Mouse (Mus musculus) brain, embryonic 18.5 days (tissue): ENCODE data around the gene Gpr18.

Experiments
- DNase-seq: peaks from one replicate; pipeline ENCODE4 v3.0.0-alpha.2; 2012; ENCODE audit warnings: low read depth, low spot score

Gpr18 gene

DNA sequence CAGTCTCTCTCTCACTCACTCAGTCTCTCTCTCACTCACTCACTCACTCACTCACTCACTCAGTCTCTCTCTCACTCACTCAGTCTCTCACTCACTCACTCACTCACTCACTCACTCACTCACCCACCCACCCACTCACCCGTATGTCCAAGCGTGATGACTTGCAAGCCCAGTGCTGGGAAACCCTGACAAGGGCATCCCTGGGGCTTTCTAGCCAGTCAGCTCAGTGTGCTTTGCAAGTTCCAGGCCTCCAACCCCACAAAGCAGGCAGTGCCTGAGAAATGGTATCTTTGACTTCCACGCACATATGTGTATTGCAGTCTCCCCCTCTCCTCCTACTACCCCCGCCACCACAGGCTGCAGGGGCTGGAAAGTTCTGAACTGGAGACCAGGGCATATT lies 6.4 kb upstream of the Gpr18 start:
- no peak for DNase-seq

DNA sequence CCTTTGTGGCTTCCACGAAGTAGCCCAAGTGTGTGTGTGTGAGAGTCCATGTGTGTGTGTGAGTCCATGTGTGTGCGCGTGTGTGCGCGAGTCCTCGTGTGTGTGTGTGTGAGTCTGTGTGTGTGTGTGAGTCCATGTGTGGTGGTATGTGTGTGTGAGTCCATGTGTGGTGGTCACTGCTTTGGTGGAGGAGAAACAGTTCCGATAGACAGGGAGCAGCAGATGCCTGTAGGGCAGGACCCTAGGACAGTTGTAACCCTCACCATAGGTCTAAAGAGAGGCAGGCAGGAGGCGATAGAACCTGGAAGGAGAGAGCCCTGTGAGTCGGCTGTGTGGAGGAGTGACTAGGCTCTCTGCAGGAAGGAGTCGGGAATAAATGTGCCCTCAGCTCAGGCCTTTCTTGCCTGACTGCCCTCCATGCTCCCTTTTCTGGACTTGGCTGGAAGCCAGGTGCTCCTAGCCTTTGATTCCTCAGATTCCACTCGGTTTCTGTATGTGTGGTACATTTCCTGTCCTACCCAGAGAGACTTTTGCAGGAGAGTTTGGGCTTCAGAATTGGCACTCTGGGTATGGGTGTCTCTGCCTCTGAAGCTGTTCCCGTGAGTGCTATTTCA lies 5.0 kb upstream of the Gpr18 start:
- DNase-seq, result no peak

DNA sequence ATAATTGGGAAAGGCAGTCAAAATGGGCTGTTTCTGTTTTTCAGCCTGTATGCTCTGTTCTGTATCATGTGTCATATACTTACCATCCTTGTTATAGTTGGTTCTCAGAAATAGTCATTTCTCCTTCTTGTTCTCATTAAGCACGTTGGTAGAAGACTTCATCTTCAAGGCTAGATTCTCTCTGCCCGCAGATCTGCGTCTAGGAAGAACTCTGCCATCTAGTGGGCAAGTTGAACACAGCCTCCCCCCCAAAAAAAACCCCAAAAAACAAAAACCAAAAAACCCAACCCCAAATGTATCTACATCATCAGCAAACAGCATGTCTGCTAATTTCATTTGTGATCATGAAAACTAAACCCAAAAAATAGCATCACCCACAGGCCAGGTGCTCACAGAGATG lies 4.2 kb upstream of the Gpr18 start:
- no peak for DNase-seq

DNA sequence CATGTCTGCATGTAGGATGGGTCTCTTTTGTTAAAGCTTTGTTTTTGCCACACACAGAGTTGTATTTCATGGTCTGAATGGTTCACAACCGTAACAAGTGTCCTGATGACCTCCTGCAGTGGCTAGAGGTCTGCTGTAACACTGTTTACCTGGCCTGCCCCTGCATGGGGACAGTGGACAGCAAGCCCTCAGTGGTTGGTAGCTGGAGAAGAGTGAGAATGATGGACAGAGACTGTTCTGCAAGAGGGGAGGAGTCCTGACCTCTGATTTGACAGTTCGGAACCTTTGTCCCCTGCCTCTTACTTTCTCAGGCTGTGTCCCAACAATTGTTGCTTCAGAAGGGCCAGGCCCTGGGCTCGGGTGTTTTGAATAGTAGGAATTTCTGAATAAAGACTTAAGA lies 2.7 kb upstream of the Gpr18 start:
- DNase-seq, result no peak

DNA sequence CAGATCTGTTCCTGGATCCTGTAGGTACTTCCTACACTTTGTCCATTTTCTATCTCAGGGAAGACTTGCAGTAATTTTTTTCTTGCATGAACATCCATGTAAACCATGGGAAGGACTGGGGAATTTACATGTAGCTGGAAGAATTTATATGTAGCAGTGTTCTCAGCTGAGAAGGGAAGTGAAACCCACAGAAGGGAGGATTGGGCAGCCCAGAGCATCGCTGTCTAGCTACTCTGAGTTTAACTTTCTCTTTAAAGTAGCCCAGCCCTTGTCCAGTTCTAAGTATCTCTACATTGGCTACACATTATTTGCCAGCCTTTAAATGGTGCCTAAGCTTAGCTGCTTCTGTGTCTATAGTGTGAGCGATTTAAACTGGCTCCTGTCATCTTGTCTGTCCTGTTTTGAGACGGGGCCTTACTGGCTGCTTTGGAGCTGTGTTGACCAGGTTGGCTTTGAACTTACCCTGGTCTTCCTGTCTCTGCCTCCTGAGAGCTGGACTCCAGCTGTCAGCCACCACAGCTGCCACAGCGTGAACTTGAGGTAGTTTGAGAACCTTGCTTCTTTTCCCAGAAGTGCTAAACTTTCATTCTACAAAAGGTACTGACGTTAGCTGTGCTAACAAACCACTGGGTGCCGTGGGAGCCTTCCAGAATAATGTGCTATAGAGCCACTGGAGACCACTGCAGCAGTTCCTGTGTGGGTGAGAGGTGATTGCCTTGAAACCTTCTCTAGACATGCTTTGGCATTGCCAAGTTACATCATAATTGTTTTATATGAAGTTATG lies 922 bp upstream of the Gpr18 start:
- no peak for DNase-seq

DNA sequence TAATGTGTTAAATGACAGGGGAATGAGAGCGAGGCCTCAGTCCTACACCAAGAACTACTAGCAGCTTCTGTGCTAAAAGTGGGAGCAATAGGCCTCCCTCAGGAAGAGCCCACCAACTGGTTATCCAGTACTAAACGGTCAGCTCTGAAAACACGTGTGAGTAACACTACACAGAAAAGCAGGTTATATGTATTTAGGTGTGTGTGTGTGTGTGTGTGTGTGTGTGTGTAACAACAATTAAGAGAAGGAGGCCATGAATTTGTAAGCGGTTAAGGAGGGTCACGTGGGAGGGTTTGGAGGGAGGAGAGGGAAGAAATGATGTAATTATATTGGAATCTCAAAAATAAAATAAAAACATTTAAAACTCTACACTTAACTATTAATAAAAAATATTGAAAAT lies 438 bp downstream of the Gpr18 start:
- no peak for DNase-seq

DNA sequence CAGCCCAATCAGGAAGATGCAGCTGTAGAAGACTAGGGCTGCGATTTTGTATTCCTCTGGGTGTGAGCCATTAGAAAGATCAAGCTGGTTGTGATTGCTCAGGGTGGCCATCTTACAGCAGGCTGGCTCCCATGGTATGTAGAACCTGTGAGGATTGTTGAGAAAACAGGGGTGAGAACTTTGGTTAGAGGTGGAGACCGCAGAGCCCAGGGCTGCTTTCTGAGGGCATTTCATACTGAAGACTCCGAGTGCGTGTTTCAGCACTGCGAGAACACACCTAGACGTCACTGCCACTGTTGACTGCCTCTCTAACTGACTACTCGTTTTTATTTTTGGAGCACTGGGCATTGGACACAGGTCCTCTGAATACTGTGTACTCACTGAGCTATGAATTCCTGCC lies 3.1 kb downstream of the Gpr18 start:
- DNase-seq, result no peak

DNA sequence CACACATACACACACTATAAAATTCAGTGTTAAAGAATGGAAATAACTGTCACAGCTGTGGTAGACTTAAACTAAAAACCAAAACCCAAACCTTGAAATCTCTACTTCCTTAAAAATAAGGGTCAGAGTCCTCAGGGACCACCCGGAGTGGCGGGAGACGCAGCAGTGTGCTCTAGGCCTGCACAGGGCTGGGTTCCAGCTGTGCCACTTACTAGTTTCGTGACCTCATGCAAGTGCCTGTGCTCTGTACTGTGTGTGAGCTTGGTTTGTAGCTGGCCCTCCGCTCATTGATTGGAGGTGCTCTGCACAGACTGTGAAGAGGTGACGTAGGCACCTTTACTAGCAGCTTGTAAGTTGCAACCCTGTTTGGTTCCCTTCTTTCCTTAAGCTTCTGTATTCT lies 5.7 kb downstream of the Gpr18 start:
- DNase-seq, result no peak

DNA sequence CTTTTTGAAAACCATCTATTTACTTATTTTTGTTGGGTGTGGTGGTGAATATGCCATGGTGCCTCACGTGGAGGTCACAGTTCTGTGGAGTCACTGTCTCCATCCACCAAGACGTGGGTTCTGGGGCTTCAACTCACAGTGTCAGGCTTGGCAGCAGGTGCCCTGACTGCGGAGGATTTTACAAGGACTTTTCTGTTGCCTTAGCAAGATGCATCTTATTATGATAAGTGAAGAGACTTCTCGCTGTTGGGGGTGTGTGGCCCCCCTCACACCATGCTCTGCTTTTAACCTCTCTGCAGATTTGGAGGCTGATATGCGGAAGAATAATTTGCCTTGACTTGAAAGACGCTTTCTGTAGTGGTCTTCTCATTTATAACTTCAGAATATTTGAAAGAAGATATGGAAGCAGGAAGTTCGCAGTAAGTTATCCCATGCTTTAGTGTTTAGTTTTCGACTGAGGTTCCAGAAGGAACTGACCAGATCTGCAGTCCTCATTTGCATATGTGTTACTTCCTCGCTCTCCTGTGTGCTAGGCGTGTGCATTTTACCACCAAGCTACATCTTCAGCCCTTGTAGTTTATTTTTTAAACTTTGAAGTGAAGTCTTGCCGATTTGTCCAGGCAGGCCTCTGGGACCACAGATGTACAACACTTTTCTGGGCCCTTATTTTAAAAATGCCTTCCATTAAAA lies 8.4 kb downstream of the Gpr18 start:
- DNase-seq, result no peak

DNA sequence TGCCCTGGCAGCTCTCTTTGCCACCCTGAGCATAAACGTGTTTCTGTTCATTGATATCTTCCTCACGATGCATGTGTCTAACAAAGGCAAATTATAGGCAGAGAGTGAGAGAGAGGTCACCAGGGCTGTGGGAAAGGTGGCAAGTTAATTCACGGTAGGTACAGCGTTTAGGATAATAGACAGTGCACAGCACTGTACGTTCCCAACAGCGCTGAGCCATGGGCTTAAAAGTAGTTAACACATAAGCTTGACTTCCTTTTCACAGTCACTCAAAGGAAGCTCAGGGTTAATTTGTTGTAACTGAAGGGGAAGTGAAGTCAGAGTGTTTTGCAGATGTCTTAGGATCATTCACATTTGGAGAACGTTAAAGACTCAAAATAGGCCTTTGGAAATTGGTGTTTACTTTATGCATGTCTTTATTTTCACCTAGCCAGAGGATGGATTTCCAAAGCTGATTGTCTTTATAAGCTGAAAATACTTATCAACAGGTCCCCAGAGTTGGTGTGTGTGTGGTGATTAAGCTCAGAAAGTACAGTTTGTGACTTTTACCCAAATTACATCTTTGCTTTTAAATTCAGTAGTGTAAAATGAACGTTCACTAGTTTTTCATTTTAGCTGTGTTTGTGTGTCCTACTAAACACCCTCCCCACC lies 9.1 kb downstream of the Gpr18 start:
- no peak for DNase-seq

DNA sequence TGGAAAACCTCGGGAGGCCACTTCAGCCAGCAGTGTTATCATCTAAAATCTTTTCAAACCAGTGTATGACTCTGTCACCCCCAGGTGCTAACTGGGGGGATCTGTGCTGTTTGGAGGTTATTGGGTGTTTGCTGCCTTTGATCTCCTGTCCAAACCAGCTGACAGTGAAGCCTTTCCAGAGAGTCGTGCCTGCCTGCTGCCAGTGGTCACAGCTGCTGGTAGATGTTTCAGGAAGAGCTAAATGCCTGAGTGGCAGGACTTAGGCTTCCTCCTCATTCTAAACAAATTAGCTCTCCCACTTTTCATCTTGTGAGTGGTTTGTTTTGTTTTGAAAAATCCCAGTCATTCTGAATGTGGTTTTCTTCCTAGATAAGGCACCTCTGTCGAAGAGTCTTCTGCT lies 10.8 kb downstream of the Gpr18 start:
- no peak for DNase-seq

DNA sequence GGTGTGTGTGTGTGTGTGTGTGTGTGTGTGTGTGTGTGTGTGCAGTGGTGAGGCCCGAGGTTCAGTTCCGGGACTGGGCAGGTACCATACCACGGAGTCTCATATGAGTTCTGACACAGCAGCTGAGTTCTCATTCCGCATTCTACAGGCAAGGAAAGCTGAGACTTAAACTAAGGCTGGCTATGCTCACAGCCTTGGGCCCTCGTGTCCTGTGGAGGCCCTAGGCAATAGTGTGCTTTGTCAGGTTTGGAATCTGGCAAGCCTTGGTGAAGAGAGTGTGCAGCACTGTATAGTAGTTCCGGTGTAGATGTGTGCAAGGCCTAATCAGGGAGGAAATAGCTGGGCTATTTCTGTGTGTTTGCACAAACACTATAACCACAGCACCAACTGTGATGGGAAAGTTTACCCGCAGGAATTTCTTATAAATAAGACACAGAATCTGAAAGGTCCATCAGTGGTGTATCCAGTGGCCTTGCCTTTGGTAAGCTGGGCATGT lies 12.2 kb downstream of the Gpr18 start:
- no peak for DNase-seq

DNA sequence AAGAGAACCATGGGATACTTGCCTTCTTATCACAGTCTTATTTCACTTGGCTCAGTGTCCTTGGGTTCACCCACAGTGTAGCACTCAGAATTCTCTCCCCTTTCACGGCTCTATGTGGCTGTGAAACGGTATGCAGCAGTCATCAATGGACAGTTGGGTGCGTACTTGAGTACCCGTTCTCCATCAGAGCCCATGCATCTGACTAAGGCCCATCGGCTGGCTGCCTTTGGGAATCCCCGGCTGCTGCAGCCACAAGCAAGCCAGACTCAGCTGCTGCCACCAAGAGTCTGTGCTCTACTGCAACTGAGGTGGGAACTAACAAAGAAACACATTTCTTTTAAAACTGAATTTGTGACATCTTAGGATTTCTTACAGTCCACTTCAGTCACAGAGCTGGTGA lies 14.1 kb downstream of the Gpr18 start:
- no peak for DNase-seq

DNA sequence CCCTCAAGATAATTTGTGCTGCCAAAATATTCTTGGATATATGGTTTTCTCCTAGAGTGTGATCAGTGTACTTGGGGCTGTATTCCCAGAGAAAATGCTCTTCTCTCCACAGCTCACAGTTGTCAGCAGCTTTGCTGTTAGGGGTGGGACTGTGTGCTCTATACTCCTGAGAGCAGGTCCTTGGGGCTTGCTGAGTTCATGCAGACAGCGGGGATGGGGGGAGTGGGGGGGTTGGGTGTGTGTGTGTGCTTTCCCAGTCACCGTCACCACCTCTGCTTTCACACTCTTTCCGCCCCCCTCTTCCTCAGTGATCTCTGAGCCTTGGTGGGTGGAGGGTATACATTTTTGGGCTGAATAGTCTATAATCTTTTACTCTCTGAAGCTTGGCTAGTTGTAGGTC lies 16.5 kb downstream of the Gpr18 start:
- DNase-seq, result no peak

DNA sequence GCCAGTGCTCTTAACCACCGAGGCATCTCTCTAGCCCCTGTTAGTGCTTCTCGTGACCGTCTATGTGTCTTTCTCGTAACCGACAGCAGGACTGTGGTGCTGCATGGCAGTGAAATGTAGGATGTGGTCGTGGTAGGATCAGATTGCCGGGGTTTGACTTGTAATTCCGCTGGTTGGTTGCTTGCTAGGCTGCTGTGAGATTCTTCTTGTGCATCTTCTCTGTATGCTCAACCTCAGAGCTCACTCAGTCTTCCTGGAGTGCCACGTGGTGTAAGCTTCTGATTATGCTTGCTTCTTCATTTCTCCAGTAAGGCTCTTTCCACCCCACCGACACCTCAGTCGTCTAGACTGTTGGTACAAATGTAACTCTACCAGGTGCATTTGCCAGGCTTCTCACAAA lies 17.1 kb downstream of the Gpr18 start:
- no peak for DNase-seq

DNA sequence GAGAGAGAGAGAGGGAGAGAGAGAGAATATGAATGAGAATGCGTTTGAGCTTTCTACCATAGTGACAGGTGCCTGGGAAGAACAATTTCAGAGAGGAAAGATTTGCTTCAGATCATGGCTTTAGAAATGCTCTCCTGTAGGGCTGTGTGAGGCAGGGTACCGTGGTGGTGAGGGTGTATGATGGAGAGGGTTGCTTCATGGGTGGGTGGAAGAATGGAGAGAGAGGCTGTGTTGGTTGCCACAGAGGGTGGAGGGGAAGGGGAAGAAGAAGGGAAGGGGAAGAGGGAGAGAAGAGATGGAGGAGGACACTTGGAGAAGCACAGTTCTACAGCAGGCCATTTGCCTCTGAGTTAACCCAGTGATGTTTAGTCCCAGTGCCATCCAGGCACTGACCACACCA lies 17.8 kb downstream of the Gpr18 start:
- DNase-seq, result no peak

DNA sequence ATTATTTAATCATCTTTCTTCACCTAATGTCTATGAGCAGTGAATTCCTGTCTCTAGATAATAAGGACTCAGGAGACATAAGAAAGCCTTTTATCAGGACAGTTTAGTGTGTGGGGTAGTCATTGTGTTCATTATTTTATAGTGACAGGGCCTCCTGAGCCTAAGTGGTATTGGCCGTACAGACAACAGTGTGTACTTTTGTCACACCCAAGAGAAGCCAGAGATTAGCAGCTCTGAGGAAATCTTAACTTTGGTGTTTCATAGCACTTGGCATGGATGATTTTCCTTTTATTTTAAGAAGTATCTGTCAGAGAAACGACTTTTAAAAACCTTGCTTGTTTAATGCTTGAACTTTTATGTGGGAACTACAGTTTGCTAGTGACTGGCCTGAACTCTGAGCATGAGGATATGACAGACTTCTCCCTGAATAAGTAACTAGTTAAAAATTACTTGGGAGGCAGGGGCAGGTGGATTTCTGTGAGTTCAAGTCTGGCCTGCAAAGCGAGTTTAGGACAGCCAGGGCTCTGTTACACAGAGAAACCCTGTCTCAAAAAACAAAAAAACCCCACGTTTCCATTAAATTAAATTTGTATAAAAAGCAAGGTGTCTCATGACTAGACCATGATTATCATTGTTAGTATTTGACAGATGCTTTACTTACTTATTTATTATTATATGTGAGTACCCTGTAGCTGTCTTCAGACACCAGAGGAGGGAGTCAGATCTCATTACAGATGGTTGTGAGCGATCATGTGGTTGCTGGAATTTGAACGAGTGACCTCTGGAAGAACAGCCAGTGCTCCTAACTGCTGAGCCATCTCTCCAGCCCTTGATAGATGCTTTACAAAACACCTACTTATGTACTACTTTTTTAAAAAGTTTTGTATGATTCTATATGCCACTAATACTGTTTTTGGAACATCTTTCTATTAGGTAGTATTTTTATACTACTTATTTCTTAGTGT lies 19.2 kb downstream of the Gpr18 start:
- no peak for DNase-seq

DNA sequence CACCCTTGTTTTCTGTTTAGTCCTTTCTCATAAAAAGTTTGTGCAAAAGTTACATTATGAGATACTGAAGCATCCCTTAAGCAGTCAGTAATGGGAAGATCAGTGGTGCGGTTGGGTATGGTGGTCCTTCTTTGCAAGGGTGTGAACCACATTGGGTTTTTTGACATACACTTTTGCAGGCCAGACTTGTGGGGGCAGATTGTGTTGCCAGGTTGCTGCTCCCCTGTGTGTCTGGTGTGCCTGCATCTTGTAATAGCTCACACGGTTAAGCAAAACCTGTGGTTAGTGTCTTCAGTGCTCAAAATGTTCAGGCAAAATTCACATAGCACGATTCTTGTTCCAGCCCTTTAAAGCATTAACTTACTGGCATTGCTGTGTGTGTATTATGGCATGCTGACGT lies 20.3 kb downstream of the Gpr18 start:
- DNase-seq, result no peak

DNA sequence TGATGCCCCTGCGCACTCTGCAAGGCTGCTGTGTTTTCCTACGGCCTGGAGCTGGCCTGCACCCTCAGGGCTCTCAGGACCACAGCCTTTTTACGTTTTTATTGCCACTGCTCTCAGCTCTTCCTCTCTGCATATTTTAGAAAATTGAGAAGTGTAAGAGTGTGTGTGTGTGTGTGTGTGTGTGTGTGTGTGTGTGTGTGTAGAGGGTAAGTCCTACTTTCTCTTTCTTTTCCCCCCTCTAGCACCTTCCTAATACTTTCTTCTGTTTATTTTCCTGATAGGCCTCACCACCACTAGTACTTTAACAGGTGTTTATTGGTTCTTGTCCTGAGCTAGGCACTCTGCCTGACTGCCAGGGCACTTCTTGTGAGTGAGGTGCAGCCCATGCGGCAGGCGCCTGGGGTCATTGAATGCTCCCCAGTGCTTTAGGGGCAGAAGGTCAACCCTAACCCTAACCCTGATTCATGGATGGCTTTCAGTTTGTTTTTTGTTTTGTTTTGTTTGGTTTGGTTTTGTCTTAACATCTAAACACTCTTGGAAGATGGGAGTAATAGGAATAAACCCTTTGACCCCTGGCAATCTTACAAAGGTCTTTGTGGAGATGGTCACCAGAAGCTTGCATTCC lies 21.0 kb downstream of the Gpr18 start:
- DNase-seq, result no peak

DNA sequence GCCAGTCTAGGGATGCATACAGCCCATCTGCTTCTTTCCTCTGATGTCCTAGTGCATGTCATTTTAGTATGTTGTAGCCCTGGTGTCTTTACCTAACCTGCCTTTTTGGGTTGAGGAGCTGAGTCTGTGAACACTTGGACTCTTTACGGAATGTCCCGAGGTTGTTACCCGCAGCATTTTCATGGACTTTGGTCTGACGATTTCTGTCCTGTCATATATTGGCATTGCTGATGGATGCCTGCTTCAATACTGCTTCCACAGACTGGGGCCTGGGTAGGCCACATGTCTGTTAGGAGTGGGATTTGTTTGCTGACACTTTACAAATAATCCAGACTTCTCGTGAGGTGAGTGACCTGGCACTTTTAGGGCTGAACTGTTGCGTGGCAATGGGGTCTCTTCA lies 21.8 kb downstream of the Gpr18 start:
- no peak for DNase-seq
